In genomic region chr11:76953536-76953935, GRCm38 (mm10) we compare ENCODE assay signal across 17 mouse cellular contexts. TPM values are rescaled to one million over a fixed set of nuclear protein-coding genes. Genes with fewer than 3 reads are reported as not detected.
DNase-seq lines count a peak whose midpoint lies in the region; ATAC-seq lines count a peak whose summit lies in the region.
"Had no signal": no experiment of that assay in that cellular context is flagged by ENCODE, and none has a peak within 500 bp of the region (broad histone marks: within the 10 kb centered on the region; RNA-seq: fewer than 3 reads in every experiment).

No protein-coding gene starts in this region.

- no peaks in the 10 kb centered on the region for H3K27me3 ChIP-seq in kidney, embryonic 15.5 days
- H3K27me3 ChIP-seq in kidney, embryonic 14.5 days (ENCODE audit: control insufficient read depth, insufficient read depth, low read length) = no peaks in the 10 kb centered on the region
- H3K27me3 ChIP-seq: embryonic facial prominence, embryonic 13.5 days; limb, embryonic 13.5 days; lung, embryonic 15.5 days; midbrain, embryonic 12.5 days; neural tube, embryonic 12.5 days had no signal

- WGBS in kidney, embryonic 15.5 days = 72% methylated on average over 2 of the region's 2 CpGs
- 77% methylated on average over 2 of the region's 2 CpGs for WGBS in kidney, embryonic 14.5 days

- 0 out of 2 replicates have a peak overlapping the region, but pooled peaks have one; percentile 62 for H3K27ac ChIP-seq in kidney, embryonic 15.5 days
- H3K27ac ChIP-seq in kidney, embryonic 14.5 days (ENCODE audit: low read depth, low read length) = no peak overlapping the region
- H3K27ac ChIP-seq: embryonic facial prominence, embryonic 13.5 days; hindbrain, embryonic 14.5 days; limb, embryonic 13.5 days; lung, embryonic 15.5 days; midbrain, embryonic 12.5 days; neural tube, embryonic 12.5 days had no signal

- H3K4me1 ChIP-seq in kidney, embryonic 15.5 days = no peaks in the 10 kb centered on the region
- H3K4me1 ChIP-seq in kidney, embryonic 14.5 days (ENCODE audit: control insufficient read depth, insufficient read depth, low read length) = no peaks in the 10 kb centered on the region
- H3K4me1 ChIP-seq: embryonic facial prominence, embryonic 13.5 days; limb, embryonic 13.5 days; lung, embryonic 15.5 days; midbrain, embryonic 12.5 days; neural tube, embryonic 12.5 days had no signal

- H3K9ac ChIP-seq in kidney, embryonic 15.5 days = no peak overlapping the region
- H3K9ac ChIP-seq in kidney, embryonic 14.5 days (ENCODE audit: low read depth, low read length) = no peak overlapping the region
- H3K9ac ChIP-seq: embryonic facial prominence, embryonic 13.5 days; hindbrain, embryonic 14.5 days; limb, embryonic 13.5 days; lung, embryonic 15.5 days; midbrain, embryonic 12.5 days; neural tube, embryonic 12.5 days had no signal

- no peak for ATAC-seq in kidney, embryonic 15.5 days (replicated peaks; ENCODE audit: low FRiP score)
- ATAC-seq in kidney, embryonic 14.5 days (ENCODE audit: low FRiP score, low TSS enrichment) = no peak

- no peak overlapping the region for H3K4me2 ChIP-seq in kidney, embryonic 15.5 days
- no peak overlapping the region for H3K4me2 ChIP-seq in kidney, embryonic 14.5 days (replicated peaks; ENCODE audit: low read depth, low read length)
- H3K4me2 ChIP-seq: embryonic facial prominence, embryonic 13.5 days; hindbrain, embryonic 14.5 days; limb, embryonic 13.5 days; lung, embryonic 15.5 days; midbrain, embryonic 12.5 days; neural tube, embryonic 12.5 days had no signal

- no peak overlapping the region for H3K4me3 ChIP-seq in kidney, embryonic 15.5 days (replicated peaks)
- no peak overlapping the region for H3K4me3 ChIP-seq in kidney, embryonic 14.5 days (ENCODE audit: low read length)
- H3K4me3 ChIP-seq: embryonic facial prominence, embryonic 13.5 days; limb, embryonic 13.5 days; lung, embryonic 15.5 days; midbrain, embryonic 12.5 days; neural tube, embryonic 12.5 days had no signal

- peaks cover 88% of the 10 kb centered on the region for H3K36me3 ChIP-seq in kidney, embryonic 15.5 days
- peaks cover 86% of the 10 kb centered on the region for H3K36me3 ChIP-seq in kidney, embryonic 14.5 days (ENCODE audit: control insufficient read depth, insufficient read depth, low read length)

- DNase-seq in adrenal gland, adult 2 months = peak; percentile 64
- no peak for DNase-seq in adrenal gland, adult 18-20 months (ENCODE audit: low spot score in 2 of 2)
- peak; percentile 5 for DNase-seq in right cerebral cortex, postnatal 25 days
- DNase-seq in right cerebral cortex, postnatal 10 days (ENCODE audit: low spot score in 2 of 2) = no peak
- no peak for DNase-seq in spleen, postnatal 36 days (ENCODE audit: low spot score in 2 of 2)
- DNase-seq in embryo, embryonic 10.5 days (ENCODE audit: low spot score) = no peak
- DNase-seq: B cell, adult 2 months; cerebellum, postnatal 14 days had no signal

- H3K9me3 ChIP-seq in kidney, embryonic 15.5 days (replicated peaks) = no peaks in the 10 kb centered on the region
- no peaks in the 10 kb centered on the region for H3K9me3 ChIP-seq in kidney, embryonic 14.5 days (ENCODE audit: control insufficient read depth, low read length)
- H3K9me3 ChIP-seq: embryonic facial prominence, embryonic 13.5 days; limb, embryonic 13.5 days; lung, embryonic 15.5 days; midbrain, embryonic 12.5 days; neural tube, embryonic 12.5 days had no signal

RNA-seq across cellular contexts. Expression of gene Blmh, which starts 28.9 kb away (rescaled TPM):
- 10 to 100 TPM; 40.5 to 58.2 TPM for total RNA-seq in adrenal gland, adult 2 months (2021)
- 3.4 and 3.8 TPM in 2 replicates for polyA plus RNA-seq in adrenal gland, adult 2 months (2012; rRNA removed)
- 10 to 100 TPM; 40.3 to 47.8 TPM for total RNA-seq in adrenal gland, adult 18-20 months (2021)
- 175 and 176 TPM in 2 replicates for polyA plus RNA-seq in kidney, embryonic 15.5 days (2015; fragmentation: Nextera tagmentation; extraction: Ambion mirVana)
- 136 and 160 TPM in 2 replicates for polyA plus RNA-seq in kidney, embryonic 14.5 days (2014; fragmentation: Nextera tagmentation; extraction: Ambion mirVana)

RNA-seq across cellular contexts. Expression of gene Slc6a4, which starts 44.9 kb away (rescaled TPM):
- total RNA-seq in adrenal gland, adult 2 months (2021) = 10 to 100 TPM; 46.6 to 50.2 TPM
- polyA plus RNA-seq in adrenal gland, adult 2 months (2012; rRNA removed) = 15.9 and 18.3 TPM in 2 replicates
- total RNA-seq in adrenal gland, adult 18-20 months (2021) = 10 to 100 TPM; 40.7 to 45.6 TPM
- 1.6 and 2.1 TPM in 2 replicates for polyA plus RNA-seq in kidney, embryonic 15.5 days (2015; fragmentation: Nextera tagmentation; extraction: Ambion mirVana)
- polyA plus RNA-seq in kidney, embryonic 14.5 days (2014; fragmentation: Nextera tagmentation; extraction: Ambion mirVana) = 1.1 and 2.2 TPM in 2 replicates
- total RNA-seq: MEL had no signal

RNA-seq across cellular contexts. Expression of gene Tmigd1, which starts 51.6 kb away (rescaled TPM):
- under 1 TPM; 0.41 to 0.63 TPM for total RNA-seq in adrenal gland, adult 2 months (2021)
- not detected in 2 replicates for polyA plus RNA-seq in adrenal gland, adult 2 months (2012; rRNA removed)
- under 1 TPM; 0.29 to 0.83 TPM for total RNA-seq in adrenal gland, adult 18-20 months (2021)
- 1.7 and 2.8 TPM in 2 replicates for polyA plus RNA-seq in kidney, embryonic 15.5 days (2015; fragmentation: Nextera tagmentation; extraction: Ambion mirVana)
- polyA plus RNA-seq in kidney, embryonic 14.5 days (2014; fragmentation: Nextera tagmentation; extraction: Ambion mirVana) = 0.74 and 0.89 TPM in 2 replicates
- total RNA-seq: MEL had no signal
- polyA plus RNA-seq: embryonic facial prominence, embryonic 13.5 days; hindbrain, embryonic 14.5 days; limb, embryonic 13.5 days; midbrain, embryonic 12.5 days; neural tube, embryonic 12.5 days had no signal

Comparison
In these comparisons a context has a peak if more than half of its experiments do, and no peak if none do; other contexts are left out.
1. DNase-seq: peak in adrenal gland, adult 2 months (single experiment) and right cerebral cortex, postnatal 25 days (single experiment); none in adrenal gland, adult 18-20 months (0 of 2), right cerebral cortex, postnatal 10 days (0 of 2), spleen, postnatal 36 days (0 of 2) and embryo, embryonic 10.5 days (single experiment).
2. RNA of gene Blmh, which starts 28.9 kb away (polyA plus RNA-seq): 175 to 176 TPM in kidney, embryonic 15.5 days and 136 to 160 TPM in kidney, embryonic 14.5 days; 3.4 to 3.8 TPM in adrenal gland, adult 2 months; every median in the first group is over 10 times any median in the second.